Mouse (Mus musculus) effector memory CD4-positive, alpha-beta T cell, adult 5 months (primary cell): Measurements from ENCODE around the gene Tomm6. TPM values are rescaled to one million over a fixed set of nuclear protein-coding genes. Genes with fewer than 3 reads are reported as not detected.

ENCODE experiments used
- polyA plus RNA-seq: library from polyadenylated mRNA; unstranded; fragments of 100-300 nt; shearing (Covaris generic); gene quantifications from one replicate; pipeline ENCODE4 v1.2.1, GENCODE M21; 2017

The Tomm6 gene
- polyA plus RNA-seq, result 201 TPM

DNA sequence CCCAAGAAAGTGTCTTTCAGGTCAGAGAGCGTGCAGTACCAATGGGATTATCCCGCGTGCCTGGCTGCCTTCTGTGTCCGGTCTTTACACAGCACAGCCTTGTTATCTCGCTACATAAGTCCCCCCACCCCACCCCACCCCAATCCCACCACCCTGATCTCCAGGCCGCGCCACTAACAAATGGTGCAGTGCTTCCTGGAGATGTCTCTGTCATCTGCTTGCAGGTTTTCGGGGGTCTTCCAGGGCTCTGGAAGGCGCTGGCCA, at the start of gene Tomm6:
TSS of gene Tomm6 (minus strand) at position 43 of the 264 bp plus-strand sequence.

DNA sequence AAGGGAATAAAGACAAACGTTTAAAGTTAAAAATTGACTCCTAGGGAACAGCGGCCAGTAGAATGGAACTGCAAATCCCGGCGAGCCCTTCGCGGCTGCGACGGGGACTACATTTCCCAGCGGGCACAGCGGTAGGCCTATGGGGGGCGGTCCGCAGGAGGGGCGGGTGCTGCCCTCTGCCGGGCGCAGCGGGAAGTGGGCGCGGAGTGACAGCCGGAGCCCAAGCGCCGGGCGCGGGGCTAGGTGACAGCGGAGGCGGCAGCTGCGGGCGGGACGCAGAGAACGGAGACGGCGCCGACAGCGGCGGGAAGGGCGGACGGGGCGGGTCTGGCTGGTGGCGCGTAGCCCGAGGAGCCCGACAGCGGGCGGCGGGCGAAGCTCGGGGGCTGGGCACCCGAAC, 48.7 kb upstream of the Tomm6 start, which contains the start of gene Tfeb:
TSS of gene Tfeb (plus strand) at position 175 of the 400 bp plus-strand sequence.

DNA sequence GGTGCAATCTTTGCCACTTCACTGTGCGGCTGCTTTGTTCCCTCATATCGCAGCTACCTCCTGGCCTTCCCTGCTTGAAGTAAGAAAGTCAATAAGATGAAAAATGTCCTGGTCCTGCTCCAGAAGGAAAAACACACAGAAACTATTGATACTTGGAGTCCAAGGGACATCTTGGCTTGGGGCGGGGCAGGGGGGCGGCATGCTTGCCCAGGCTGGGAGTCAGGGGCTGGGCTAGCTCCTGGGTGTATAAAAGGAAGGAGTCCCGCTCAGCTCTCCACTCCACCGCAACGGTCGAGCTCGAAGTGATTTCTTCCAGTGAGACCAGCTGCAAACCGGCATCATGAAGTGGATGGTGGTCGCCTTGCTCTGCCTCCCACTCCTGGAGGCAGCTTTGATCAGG, 38.4 kb upstream of the Tomm6 start, which contains the start of gene Pgc:
TSS of gene Pgc (plus strand) at position 277 of the 400 bp plus-strand sequence.

GRCm38 (mm10) chr17:47694503-47695336, 6.5 kb upstream of the Tomm6 start, which contains the start of gene Prickle4:
Gene Prickle4, minus strand, starts transcription at chr17:47694736.

GRCm38 (mm10) chr17:47694442-47694502, 6.1 kb upstream of the Tomm6 start, which contains the start of gene Gm21981:
Gene Gm21981, minus strand, starts transcription at chr17:47694455.

DNA sequence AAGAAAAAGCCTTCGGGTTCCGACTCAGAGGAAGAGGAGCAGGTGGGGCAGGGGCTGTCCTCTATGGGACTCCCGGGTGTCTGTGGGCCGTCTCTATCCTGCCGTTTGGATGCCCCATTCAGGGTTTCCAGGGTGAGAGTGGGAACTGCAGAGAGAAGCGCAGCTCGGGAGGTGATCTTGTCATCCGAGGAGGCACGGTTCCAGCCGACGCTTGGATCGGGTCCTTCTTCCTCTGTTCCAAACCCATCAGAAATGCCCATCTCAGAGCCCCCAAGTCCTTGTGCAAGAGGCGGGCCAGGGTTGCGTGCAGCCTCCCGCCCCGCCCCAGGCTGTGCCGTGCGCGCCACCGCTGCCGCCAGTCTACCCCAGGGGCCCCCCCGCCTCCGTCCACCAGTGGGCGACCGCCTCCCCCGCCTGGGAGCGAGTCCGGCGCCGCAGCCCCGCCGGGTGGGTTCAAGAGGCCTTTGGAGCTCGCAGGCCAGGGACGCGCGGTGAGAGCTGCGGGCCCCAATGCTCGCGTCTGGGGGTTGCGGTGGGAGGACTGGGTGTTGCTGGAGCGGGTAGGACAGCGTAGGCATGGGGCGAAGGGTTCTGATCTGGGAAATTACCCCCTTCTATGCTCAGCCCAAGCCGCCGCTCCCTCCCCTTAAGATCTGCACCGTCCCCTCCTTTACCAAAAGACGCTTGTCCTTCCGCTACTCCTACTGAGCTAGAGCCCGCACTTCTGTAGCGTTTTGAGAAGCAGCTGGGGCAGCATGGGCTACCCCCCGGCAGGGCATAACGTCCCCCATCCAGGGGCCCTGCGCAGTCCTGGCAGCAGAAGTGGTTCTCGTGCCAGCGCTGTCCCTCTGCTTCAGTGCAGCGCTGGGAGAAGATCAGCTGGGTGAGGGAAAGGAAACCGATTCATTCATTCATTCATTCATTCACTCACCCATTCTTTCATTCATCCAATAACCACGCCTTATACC, 706 bp upstream of the Tomm6 start, which contains the start of gene Frs3:
TSS of gene Frs3 (plus strand) at position 423 of the 968 bp plus-strand sequence.

Other genes with a start within 250 kb of the Tomm6 start
- gene Taf8, start 186.1 kb downstream of the Tomm6 start, polyA plus RNA-seq, result 52.6 TPM
- gene Ccnd3, start 183.3 kb downstream of the Tomm6 start, polyA plus RNA-seq, result 245 TPM
- gene Bysl, start 76.9 kb downstream of the Tomm6 start, polyA plus RNA-seq, result 30.8 TPM
- gene Med20, start 76.8 kb downstream of the Tomm6 start, polyA plus RNA-seq, result 53.4 TPM
- 1.6 TPM for gene Gm20517, start 76.8 kb downstream of the Tomm6 start, polyA plus RNA-seq
- gene Usp49, start 57.7 kb downstream of the Tomm6 start, polyA plus RNA-seq, result 3.2 TPM
- 0.46 TPM for gene Frs3, start 644 bp upstream of the Tomm6 start, polyA plus RNA-seq
- gene Gm21981, start 6.1 kb upstream of the Tomm6 start, polyA plus RNA-seq, result not detected
- not detected for gene Prickle4, start 6.3 kb upstream of the Tomm6 start, polyA plus RNA-seq
- not detected for gene Pgc, start 38.5 kb upstream of the Tomm6 start, polyA plus RNA-seq
- 23.5 TPM for gene Tfeb, start 48.6 kb upstream of the Tomm6 start, polyA plus RNA-seq
- not detected for gene Mdfi, start 146.3 kb upstream of the Tomm6 start, polyA plus RNA-seq
- 18.6 TPM for gene Foxp4, start 236.3 kb upstream of the Tomm6 start, polyA plus RNA-seq